Mouse (Mus musculus) adrenal gland, postnatal 36 days (tissue): Measurements from ENCODE around the gene Reep6. TPM values are rescaled to one million over a fixed set of nuclear protein-coding genes. Genes with fewer than 3 reads are reported as not detected.

Experiments
- DNase-seq, 2 experiments: peaks; one replicate each; pipeline ENCODE4 v3.0.0; 2021; ENCODE audit warnings: mixed read lengths in 1 of 2
- microRNA-seq: library from miRNA; unstranded; fragments of <30 nt; microRNA quantifications from one replicate; pipeline ENCODE4 v1.2.0, GENCODE M21; 2021
- total RNA-seq, 2 experiments: library from RNA; stranded (reverse); gene quantifications; 2 replicates each; pipeline ENCODE4 v1.2.3; 2021

Gene Reep6
- total RNA-seq, 2 experiments from 2014 or later = 11.0 to 13.7 TPM

DNA sequence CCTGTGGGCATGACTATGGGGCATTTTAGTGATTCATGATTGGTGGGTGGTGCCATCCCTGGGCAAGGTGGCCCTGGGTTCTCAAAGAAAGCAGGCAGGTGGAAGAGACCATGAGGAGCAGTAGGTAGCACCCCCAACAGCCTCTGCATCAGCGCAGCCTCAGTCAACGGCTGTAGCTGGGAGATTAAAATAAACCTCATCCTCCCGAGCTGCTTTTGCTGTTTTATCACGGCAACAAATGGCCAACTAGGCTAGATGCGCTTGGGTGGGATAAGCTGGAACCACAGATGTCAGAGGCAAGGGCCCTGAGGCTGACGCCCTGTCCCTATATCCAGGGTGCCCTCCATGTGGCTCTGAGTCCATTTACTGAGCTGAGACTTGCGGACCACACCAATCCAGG lies 55.0 kb downstream of the Reep6 start:
- peak in 1 of 2 experiments; percentile 1 for DNase-seq

DNA sequence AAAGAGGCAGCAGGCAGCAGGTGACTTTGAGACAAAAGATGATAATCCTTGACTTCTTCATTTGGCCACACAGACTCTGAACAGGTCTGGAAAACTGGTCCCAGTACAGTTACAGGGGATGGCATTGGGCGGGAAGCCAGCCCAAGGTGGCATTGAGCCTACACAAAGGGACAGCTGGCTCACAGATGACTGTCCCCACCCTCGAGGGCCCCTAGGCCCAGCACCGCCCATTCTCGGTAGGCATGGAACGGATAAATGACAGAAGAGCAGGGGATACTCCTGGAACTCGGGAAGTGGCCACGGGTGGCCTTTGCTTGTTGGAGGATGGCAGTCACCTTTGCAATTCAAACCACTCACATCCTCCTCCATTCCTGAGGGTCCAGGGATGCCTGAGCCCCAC lies 55.6 kb downstream of the Reep6 start:
- peak in 1 of 2 experiments; percentile 65 for DNase-seq

Small RNAs within 50 kb of the gene (microRNA-seq; reads per million reads assigned to microRNA genes)
- gene Gm22721 = not detected

Other genes starting within 250 kb of the Reep6 start
- 10 to 100 TPM; 49.3 to 51.3 TPM for gene Sbno2, start 224.4 kb upstream of the Reep6 start, total RNA-seq
- 100 to 1,000 TPM; 146 to 149 TPM for gene Stk11, start 214.2 kb upstream of the Reep6 start, total RNA-seq
- gene Atp5d, start 191.3 kb upstream of the Reep6 start, total RNA-seq = 100 to 1,000 TPM; 561 to 735 TPM
- gene Cbarp, start 189.1 kb upstream of the Reep6 start, total RNA-seq = 100 to 1,000 TPM in 1 of 2 experiments, 10 to 100 TPM in 1; 57.5 to 205 TPM
- gene Midn, start 181.7 kb upstream of the Reep6 start, total RNA-seq = 100 to 1,000 TPM; 104 to 188 TPM
- gene Cirbp, start 164.0 kb upstream of the Reep6 start, total RNA-seq = 100 to 1,000 TPM in 1 of 2 experiments, 10 to 100 TPM in 1; 35.0 to 104 TPM
- gene 1600002K03Rik, start 157.0 kb upstream of the Reep6 start, total RNA-seq = 10 to 100 TPM; 16.8 to 19.1 TPM
- 1 to 10 TPM; 2.4 to 3.2 TPM for gene Efna2, start 150.5 kb upstream of the Reep6 start, total RNA-seq
- 10 to 100 TPM; 20.4 to 21.2 TPM for gene Mum1, start 103.5 kb upstream of the Reep6 start, total RNA-seq
- gene Ndufs7, start 80.8 kb upstream of the Reep6 start, total RNA-seq = 100 to 1,000 TPM; 266 to 279 TPM
- gene Gamt, start 68.9 kb upstream of the Reep6 start, total RNA-seq = 100 to 1,000 TPM; 195 to 311 TPM
- 10 to 100 TPM; 82.1 to 90.4 TPM for gene Dazap1, start 68.5 kb upstream of the Reep6 start, total RNA-seq
- gene Rps15, start 37.5 kb upstream of the Reep6 start, total RNA-seq = 1,000 to 10,000 TPM; 1,173 to 1,236 TPM
- 1 to 10 TPM in 1 of 2 experiments, under 1 TPM in 1; 0.70 to 1.5 TPM for gene Apc2, start 34.0 kb upstream of the Reep6 start, total RNA-seq
- gene 2310011J03Rik, start 9.4 kb upstream of the Reep6 start, total RNA-seq = 10 to 100 TPM; 24.6 to 32.0 TPM
- gene Pcsk4, start 455 bp upstream of the Reep6 start, total RNA-seq = 1 to 10 TPM; 2.2 to 3.3 TPM
- 1 to 10 TPM; 7.3 to 7.7 TPM for gene Adamtsl5, start 18.5 kb downstream of the Reep6 start, total RNA-seq
- under 1 TPM in 1 of 2 experiments, not detected in 1; 0.26 TPM for gene Plk5, start 26.5 kb downstream of the Reep6 start, total RNA-seq
- 10 to 100 TPM; 22.4 to 29.9 TPM for gene Mex3d, start 57.7 kb downstream of the Reep6 start, total RNA-seq
- gene Mbd3, start 69.6 kb downstream of the Reep6 start, total RNA-seq = 100 to 1,000 TPM; 140 to 148 TPM
- 100 to 1,000 TPM; 876 to 886 TPM for gene Uqcr11, start 76.9 kb downstream of the Reep6 start, total RNA-seq
- 10 to 100 TPM; 48.2 to 64.3 TPM for gene Tcf3, start 103.7 kb downstream of the Reep6 start, total RNA-seq
- gene Onecut3, start 164.9 kb downstream of the Reep6 start, total RNA-seq = not detected
- gene Atp8b3, start 209.2 kb downstream of the Reep6 start, total RNA-seq = 1 to 10 TPM in 1 of 2 experiments, under 1 TPM in 1; 0.43 to 1.1 TPM
- gene Rexo1, start 231.6 kb downstream of the Reep6 start, total RNA-seq = 10 to 100 TPM; 28.3 to 42.9 TPM
- 10 to 100 TPM; 13.6 to 14.1 TPM for gene Klf16, start 247.4 kb downstream of the Reep6 start, total RNA-seq